Mouse (Mus musculus) kidney, adult 2 months (tissue): ENCODE data around the gene Cyp27a1.

Experiments used
- CTCF ChIP-seq: fragments of 200-500 bp; conservative IDR thresholded peaks from 2 replicates; pipeline ENCODE4 v1.5.1; 2011; ENCODE audit warnings: low read depth, mild to moderate bottlenecking, control low read depth, low read length, moderate library complexity, mixed read lengths; ENCODE audit not compliant: insufficient read depth, insufficient read length
- POLR2A ChIP-seq: fragments of 200-500 bp; IDR thresholded peaks from one replicate; pipeline ENCODE4 v1.6.1; 2011; ENCODE audit warnings: low read depth, low read length, control low read depth

GRCm38 (mm10) chr1:74721657-74722056 is 8.3 kb downstream of the Cyp27a1 start:
- no peak for TF ChIP-seq CTCF
- TF ChIP-seq POLR2A, result no peak
